Mouse (Mus musculus) hindbrain, embryonic 15.5 days (tissue): ENCODE measurements around the gene March9. TPM values are rescaled to one million over a fixed set of nuclear protein-coding genes. Genes with fewer than 3 reads are reported as not detected.
A peak's percentile ranks its signal among the peaks of the same experiment; 100 is the strongest.

ENCODE experiments used
- ATAC-seq: fragments of 200-750 bp; cut with Nextera tagmentation; 2 replicates; pipeline ENCODE4 v1.8.0; 2017; ENCODE audit warnings: low read depth, moderate number of reproducible peaks, moderate TSS enrichment; ENCODE audit not compliant: low FRiP score
- H3K27ac ChIP-seq: fragments of 300-500 bp; sonication (generic); replicated peaks from 2 replicates; pipeline ENCODE4 v1.5.1; 2015; ENCODE audit warnings: mild to moderate bottlenecking, inconsistent platforms
- H3K27me3 ChIP-seq: fragments of 300-500 bp; sonication (generic); 2 replicates; pipeline ENCODE4 v1.6.1; 2015; ENCODE audit warnings: control low read depth, inconsistent platforms
- H3K36me3 ChIP-seq: fragments of 300-500 bp; sonication (generic); 2 replicates; pipeline ENCODE4 v1.6.1; 2015; ENCODE audit warnings: control low read depth, inconsistent platforms
- H3K4me1 ChIP-seq: fragments of 300-500 bp; sonication (generic); replicated peaks from 2 replicates; pipeline ENCODE4 v1.6.1; 2015; ENCODE audit warnings: control low read depth, inconsistent platforms
- H3K4me2 ChIP-seq: fragments of 300-500 bp; sonication (generic); 2 replicates; pipeline ENCODE4 v1.6.1; 2015; ENCODE audit warnings: moderate library complexity, mild to moderate bottlenecking, inconsistent platforms
- H3K4me3 ChIP-seq: fragments of 300-500 bp; sonication (generic); 2 replicates; pipeline ENCODE4 v1.5.1; 2015; ENCODE audit warnings: mild to moderate bottlenecking, inconsistent platforms
- H3K9ac ChIP-seq: fragments of 300-500 bp; sonication (generic); 2 replicates; pipeline ENCODE4 v1.6.1; 2015; ENCODE audit warnings: inconsistent platforms
- H3K9me3 ChIP-seq: fragments of 300-500 bp; sonication (generic); 2 replicates; pipeline ENCODE4 v1.6.1; 2016; ENCODE audit warnings: control low read depth, inconsistent platforms
- WGBS: fragments of 180-500 bp; shearing (Covaris S2); methylation state at CpG from one replicate; pipeline ENCODE4 v1.1.7; 2015; 5-methylcytosine and 5-hydroxymethylcytosine counted together
- polyA plus RNA-seq: library from polyadenylated mRNA; unstranded; fragments of >200 nt; fragmentation: Nextera tagmentation; extraction: Ambion mirVana; gene quantifications from 2 replicates; pipeline ENCODE4 v1.2.1, GENCODE M21; 2015

March9 gene
- polyA plus RNA-seq, 1 experiment from 2014 or later = 8.4 TPM

DNA sequence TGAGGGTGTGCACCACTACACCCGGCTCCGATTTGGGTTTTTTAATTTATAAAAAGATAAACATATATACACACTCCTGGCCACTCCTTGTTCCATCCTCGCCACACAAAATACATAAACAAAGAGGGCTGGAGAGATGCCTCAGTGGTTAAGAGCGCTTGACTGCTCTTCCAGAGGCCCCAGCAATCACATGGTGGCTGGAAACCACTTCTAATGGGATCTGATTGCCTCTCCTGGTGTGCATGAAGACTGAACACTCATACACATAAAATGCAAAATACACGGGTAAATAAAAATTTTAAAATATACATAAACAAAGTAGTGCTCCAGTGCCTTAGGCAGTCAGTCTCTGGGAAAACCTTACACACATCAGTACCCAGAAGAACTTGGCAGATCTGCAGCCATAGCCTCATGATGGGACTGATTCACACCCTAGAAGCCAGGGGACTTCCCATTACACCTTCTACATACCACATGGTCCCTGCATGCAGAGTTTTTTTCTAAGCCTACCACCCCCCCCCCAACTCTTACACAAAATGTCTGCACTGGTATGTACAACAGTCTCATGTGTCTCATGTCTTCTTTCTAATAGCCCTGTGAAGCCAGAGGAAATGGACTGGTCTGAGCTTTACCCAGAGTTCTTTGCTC is 17.4 kb downstream of the March9 start:
- Histone ChIP-seq H3K4me1 (peaks cover 14% of the 10 kb centered on the region), H3K9me3 (no peaks in the 10 kb centered on the region), H3K9ac (peak overlapping the region; percentile 69; the same call in 1 of the 2 replicates), H3K4me3 (peak overlapping the region; percentile 69), H3K4me2 (peak overlapping the region; percentile 93), H3K27ac (no peak overlapping the region), H3K36me3 (no peaks in the 10 kb centered on the region), H3K27me3 (peaks cover 9% of the 10 kb centered on the region)
- WGBS = 21% methylated on average over 5 of the region's 5 CpGs
- 0 out of 2 replicates have a peak, but pooled peaks have one; percentile 7 for ATAC-seq

DNA sequence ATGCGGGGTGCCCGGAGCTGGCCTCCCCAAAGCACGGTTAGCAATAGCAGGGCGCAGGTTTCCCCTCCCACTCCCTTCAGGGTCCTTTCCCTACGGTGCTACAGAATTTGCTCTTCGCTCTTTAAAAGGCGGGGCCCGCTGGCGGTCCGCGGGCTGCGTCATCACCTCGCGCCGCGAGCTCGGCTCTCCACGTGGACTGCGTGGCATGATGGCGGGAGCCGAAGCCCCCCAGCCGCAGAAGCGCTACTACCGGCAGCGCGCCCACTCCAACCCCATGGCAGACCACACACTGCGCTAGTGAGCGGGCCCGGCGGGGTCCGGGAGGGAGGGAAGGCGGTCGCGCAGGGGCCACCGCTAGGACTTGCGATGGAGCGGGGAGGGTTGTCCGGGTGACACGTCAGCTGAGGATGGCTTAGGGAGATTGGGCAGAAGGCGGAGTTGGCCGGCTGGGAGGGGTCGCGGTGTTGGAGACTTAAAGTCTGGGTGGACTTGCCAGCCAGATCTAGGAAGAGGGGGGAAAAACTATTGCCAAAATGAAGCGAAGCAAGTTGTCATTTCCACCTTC is 18.1 kb downstream of the March9 start:
- peak overlapping the region; percentile 69 for H3K9ac ChIP-seq
- H3K4me1 ChIP-seq = peaks cover 14% of the 10 kb centered on the region
- H3K9me3 ChIP-seq = no peaks in the 10 kb centered on the region
- H3K27ac ChIP-seq = peak overlapping the region; percentile 47
- peak; percentile 87 for ATAC-seq
- peaks cover 4% of the 10 kb centered on the region for H3K27me3 ChIP-seq
- H3K4me3 ChIP-seq = peak overlapping the region; percentile 69
- WGBS = under 1% methylated on average over 44 of the region's 44 CpGs
- peak overlapping the region; percentile 93 for H3K4me2 ChIP-seq
- no peaks in the 10 kb centered on the region for H3K36me3 ChIP-seq

DNA sequence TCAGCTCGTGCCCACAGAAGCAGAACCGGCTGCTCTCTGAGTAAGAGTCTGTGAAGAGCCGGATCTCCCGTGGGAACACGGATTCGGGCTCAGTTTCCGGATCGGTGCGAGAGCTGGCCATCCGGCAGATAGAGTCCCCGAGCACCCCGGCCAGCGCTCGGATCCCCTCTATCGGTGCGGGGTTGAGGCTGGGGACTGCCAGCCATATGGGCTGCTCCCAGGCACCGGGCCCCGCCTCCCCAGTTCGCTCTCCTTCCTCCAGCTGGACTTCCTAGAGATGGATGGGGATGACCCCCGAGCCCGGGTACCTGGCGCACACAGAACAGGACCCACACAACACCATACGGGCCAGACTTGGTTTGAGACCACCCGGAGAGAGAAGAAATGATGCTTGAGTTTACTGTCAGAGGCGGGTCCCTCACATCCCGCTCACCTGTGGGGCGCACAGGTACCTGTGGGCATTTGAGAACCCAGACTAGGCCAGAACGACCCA is 18.7 kb downstream of the March9 start, which contains the start of the genes Mettl1 and Eef1akmt3:
Gene Mettl1, plus strand, starts transcription at position 141 of the 493 bp plus-strand sequence.
Gene Eef1akmt3, minus strand, starts transcription at position 240 of the 493 bp plus-strand sequence.
- no peaks in the 10 kb centered on the region for H3K36me3 ChIP-seq
- ATAC-seq = peak; percentile 73
- peak within 1 kb of the TSS; percentile 47 for H3K27ac ChIP-seq
- peak within 1 kb of the TSS; percentile 69 for H3K9ac ChIP-seq
- peak within 1 kb of the TSS; percentile 93 for H3K4me2 ChIP-seq
- H3K9me3 ChIP-seq = no peaks in the 10 kb centered on the region
- under 1% methylated on average over 28 of the region's 28 CpGs for WGBS
- peaks cover 4% of the 10 kb centered on the region for H3K27me3 ChIP-seq
- H3K4me1 ChIP-seq = peaks cover 14% of the 10 kb centered on the region
- peak within 1 kb of the TSS; percentile 69 for H3K4me3 ChIP-seq

DNA sequence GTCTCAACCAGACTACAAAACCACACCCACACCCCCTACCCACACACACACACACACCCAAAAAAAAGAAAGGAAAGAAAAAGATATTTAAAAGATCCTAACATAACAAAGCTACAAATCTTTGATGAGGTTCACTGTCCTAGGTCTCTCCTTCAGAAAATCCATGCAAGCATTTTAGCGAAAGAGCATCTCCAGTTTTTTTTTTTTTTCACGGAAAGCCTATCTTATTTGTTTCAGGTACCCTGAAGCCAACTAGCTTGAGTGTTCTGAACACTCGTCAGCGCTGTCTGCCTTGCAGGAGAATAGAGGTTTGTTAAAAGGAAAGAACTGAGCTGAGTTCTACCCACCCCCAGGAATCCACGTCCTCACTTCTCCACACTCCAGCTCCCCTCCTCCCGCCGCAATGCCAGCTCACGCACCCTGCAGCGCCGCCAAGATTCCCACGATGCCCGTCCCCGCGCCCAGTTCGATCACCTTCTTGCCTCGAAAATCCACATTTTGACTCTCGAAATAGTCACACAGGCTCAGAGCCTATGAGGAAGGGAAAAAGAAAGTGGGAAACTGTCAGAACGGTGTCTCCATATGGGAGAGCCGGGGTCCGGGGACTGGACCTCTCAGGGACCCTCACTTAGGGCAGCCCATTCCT is 19.3 kb downstream of the March9 start:
- WGBS = 1% methylated on average over 20 of the region's 20 CpGs
- Histone ChIP-seq H3K27ac (peak overlapping the region; percentile 47; the same call in 1 of the 2 replicates), H3K4me2 (peak overlapping the region; percentile 93), H3K9ac (peak overlapping the region; percentile 69), H3K27me3 (peaks cover 4% of the 10 kb centered on the region), H3K4me1 (peaks cover 14% of the 10 kb centered on the region), H3K9me3 (no peaks in the 10 kb centered on the region), H3K4me3 (peak overlapping the region; percentile 69), H3K36me3 (no peaks in the 10 kb centered on the region)
- peak; percentile 3; the same call in 1 of the 2 replicates for ATAC-seq

DNA sequence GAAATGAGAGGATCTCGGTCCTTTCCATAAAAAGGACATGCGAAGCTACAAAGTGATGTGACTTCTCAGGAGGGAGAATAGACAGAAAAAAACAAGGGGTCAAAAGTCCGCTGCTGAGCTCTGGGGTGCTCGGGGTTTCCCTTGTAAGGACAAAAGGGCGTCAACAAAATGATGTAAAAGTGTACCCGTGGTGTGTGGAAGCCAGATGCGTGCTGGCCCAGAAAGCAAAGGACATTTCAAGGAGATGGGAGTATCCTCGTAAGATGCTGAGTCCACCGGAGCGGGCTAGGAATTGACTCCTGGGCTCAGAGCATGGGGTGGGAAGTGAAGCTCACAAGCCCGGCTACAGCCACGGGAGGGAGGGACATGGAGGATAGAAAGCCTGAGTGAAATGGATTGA is 22.3 kb downstream of the March9 start:
- peaks cover 11% of the 10 kb centered on the region for H3K4me1 ChIP-seq
- no peak overlapping the region for H3K4me2 ChIP-seq
- no peak overlapping the region for H3K27ac ChIP-seq
- no peak overlapping the region for H3K4me3 ChIP-seq
- ATAC-seq = no peak
- peaks cover 4% of the 10 kb centered on the region for H3K27me3 ChIP-seq
- no peaks in the 10 kb centered on the region for H3K36me3 ChIP-seq
- 63% methylated on average over 12 of the region's 12 CpGs for WGBS
- H3K9ac ChIP-seq = no peak overlapping the region
- no peaks in the 10 kb centered on the region for H3K9me3 ChIP-seq

DNA sequence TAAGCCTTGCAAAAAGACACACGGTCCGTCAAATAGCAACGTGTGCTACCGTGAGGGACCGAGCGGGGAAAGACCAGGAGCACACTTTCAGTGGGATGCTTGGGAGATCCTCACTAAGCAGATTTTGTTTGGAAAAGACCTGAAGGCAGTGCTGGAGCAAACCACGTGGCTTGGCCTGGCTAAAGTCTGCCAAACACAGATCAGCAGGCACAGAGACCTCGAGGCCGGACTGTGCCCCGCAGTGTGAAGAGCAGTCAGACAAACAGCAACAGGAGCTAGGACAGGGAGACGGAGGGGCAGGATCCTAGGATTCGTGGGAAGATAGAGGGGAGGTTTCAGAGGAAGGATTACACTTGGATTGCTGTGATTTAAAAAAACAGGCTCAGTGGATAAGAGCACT is 23.7 kb downstream of the March9 start:
- Histone ChIP-seq H3K36me3 (no peaks in the 10 kb centered on the region), H3K9ac (no peak overlapping the region), H3K4me3 (no peak overlapping the region), H3K4me2 (no peak overlapping the region), H3K27ac (no peak overlapping the region), H3K9me3 (no peaks in the 10 kb centered on the region), H3K27me3 (peaks cover 4% of the 10 kb centered on the region), H3K4me1 (peaks cover 6% of the 10 kb centered on the region; the same call in 1 of the 2 replicates)
- WGBS = 85% methylated on average over 12 of the region's 12 CpGs
- ATAC-seq = no peak

DNA sequence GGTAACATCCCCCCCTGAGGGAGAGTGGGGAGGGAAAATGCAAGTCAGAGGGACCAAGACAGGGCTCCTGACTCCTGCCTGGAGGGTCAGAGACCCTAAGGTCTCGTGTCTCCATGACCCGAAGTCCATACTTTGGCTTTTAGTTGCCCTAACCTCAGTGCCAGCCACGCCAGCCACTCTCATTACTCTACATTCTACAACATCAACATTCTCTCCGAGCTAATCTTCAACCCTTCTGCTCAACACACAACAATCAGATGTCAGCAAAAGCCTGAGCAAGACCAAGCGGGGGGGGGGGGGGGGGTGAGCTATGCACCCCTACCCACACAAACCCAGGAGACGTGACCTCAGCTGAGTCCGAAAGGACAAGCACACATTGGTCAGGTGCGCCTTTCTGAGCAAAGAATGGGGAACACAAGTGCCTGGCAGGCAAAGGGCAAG is 26.7 kb downstream of the March9 start:
- Histone ChIP-seq H3K27me3 (no peaks in the 10 kb centered on the region), H3K9me3 (no peaks in the 10 kb centered on the region), H3K9ac (no peak overlapping the region), H3K4me2 (no peak overlapping the region), H3K4me1 (peaks cover 10% of the 10 kb centered on the region), H3K36me3 (peaks cover 7% of the 10 kb centered on the region), H3K27ac (no peak overlapping the region), H3K4me3 (no peak overlapping the region)
- ATAC-seq = no peak
- 81% methylated on average over 8 of the region's 8 CpGs for WGBS

DNA sequence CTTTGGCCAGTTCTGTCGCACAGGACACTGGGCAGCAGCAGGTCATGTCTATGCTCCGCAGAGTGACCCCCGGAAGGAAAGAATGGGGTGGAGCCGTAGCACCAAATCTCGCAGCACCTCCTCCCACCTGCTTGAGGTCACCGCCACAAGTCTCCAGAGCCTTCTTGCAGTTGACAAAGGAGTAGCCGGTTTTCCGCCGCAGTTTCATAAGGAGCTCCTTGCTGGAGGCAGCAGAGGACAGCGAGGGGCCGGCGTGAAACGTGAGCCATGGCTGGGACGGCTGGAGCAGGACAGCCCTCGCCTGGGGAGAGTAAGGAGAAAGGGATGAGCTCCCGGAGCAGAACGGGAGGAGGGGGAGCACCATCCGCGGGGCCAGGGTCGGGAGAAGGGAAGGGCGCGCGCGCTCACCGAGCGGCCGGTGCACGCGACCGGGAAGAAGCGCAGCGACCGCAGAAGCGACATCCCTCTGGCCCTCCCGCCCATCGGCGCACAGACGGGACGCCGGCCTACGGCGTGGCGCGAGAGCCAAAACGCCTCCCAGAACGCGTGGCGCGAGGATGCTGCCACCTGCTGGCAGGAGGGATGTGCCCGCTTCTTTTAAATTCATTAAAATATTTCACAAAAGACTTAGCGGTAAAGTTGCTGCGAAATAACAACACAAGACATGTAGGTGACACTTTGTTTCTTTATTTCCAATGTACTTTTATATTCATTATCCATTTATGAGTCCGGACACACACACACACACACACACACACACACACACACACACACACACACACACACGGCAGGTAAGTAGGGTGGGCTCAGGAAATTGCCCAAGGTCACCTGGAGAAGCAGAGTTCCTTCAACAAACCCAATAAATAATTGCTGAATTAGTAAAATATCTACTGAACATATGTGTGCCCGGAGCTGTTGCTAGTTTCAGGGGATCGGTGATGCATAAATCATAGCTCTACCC is 29.4 kb downstream of the March9 start, which contains the start of gene Tsfm:
Gene Tsfm, minus strand, starts transcription at position 505 of the 961 bp plus-strand sequence.
- H3K27me3 ChIP-seq = no peaks in the 10 kb centered on the region
- peak within 1 kb of the TSS; percentile 84 for H3K27ac ChIP-seq
- H3K9me3 ChIP-seq = no peaks in the 10 kb centered on the region
- H3K4me3 ChIP-seq = peak within 1 kb of the TSS; percentile 89
- 6% methylated on average over 56 of the region's 56 CpGs for WGBS
- ATAC-seq = peak; percentile 88
- H3K4me1 ChIP-seq = peaks cover 10% of the 10 kb centered on the region
- H3K4me2 ChIP-seq = peak within 1 kb of the TSS; percentile 74
- peak within 1 kb of the TSS; percentile 91 for H3K9ac ChIP-seq
- peaks cover 31% of the 10 kb centered on the region for H3K36me3 ChIP-seq

DNA sequence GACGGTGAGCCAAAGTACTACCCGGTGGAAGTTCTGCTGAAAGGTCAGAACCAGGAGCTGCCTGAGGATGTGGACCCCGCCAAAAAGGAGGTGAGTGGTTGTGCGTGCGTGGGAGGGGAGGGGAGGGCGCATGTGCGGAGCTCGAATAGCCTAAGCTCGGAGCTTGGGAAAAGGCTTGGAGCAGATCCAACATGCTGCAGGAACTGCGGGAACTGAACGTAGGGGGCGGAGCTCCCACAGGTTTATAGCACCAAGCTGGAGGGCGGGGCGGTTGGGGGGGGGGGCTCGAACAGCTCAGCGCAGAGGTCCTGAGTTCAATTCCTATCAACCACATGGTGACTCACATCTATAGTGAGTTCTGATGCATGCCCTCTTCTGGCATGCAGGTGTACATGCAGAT is 41.6 kb downstream of the March9 start:
- no peak for ATAC-seq
- Histone ChIP-seq H3K36me3 (peaks cover 10% of the 10 kb centered on the region), H3K4me3 (no peak overlapping the region), H3K4me1 (no peaks in the 10 kb centered on the region), H3K9ac (no peak overlapping the region), H3K27ac (no peak overlapping the region), H3K9me3 (no peaks in the 10 kb centered on the region), H3K4me2 (no peak overlapping the region), H3K27me3 (no peaks in the 10 kb centered on the region)
- 82% methylated on average over 16 of the region's 16 CpGs for WGBS

DNA sequence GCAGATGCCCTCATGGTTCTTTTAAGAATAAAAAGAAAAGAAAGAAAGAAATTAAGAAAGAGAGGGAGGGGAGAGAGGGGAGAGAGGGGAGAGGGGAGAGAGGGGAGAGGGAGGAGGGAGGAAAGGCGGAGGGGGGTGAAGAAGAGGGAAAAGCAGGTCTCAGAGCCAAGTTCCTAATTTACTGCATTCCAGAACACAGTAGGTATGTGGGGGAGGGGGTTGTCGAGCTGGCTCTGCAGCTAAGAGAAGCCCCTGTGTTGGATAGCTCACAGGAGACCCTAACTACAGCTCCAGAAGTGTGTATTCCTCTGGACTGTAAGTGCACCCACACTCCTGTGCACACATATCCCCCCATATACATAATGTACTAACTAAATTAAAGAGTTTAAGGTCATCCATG is 42.9 kb downstream of the March9 start:
- WGBS = 41% methylated on average over 2 of the region's 2 CpGs
- Histone ChIP-seq H3K9me3 (no peaks in the 10 kb centered on the region), H3K27me3 (no peaks in the 10 kb centered on the region), H3K36me3 (no peaks in the 10 kb centered on the region), H3K4me1 (no peaks in the 10 kb centered on the region), H3K4me3 (no peak overlapping the region), H3K4me2 (no peak overlapping the region), H3K27ac (no peak overlapping the region), H3K9ac (no peak overlapping the region)
- no peak for ATAC-seq

DNA sequence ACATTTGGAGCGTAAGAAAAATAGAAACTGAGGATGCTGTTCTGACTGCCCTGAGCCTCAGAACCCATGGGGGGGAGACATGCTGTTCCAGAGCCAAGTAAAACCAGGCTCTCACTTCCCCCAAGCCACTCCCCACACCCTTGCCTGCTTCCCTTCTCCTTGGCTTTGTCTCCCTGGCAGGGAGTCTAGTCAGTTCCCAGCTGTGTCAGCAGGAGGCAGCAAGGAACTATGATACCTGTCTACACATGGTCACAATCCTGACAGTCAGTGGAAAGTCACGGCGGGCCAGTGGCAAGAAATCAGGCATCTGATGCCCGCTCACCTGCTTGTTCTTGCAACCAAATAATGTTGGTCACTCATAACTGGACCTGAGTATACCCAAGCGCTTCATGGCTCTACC is 43.5 kb downstream of the March9 start:
- Histone ChIP-seq H3K9me3 (no peaks in the 10 kb centered on the region), H3K4me1 (no peaks in the 10 kb centered on the region), H3K4me3 (no peak overlapping the region), H3K27me3 (no peaks in the 10 kb centered on the region), H3K36me3 (no peaks in the 10 kb centered on the region), H3K9ac (no peak overlapping the region), H3K4me2 (no peak overlapping the region), H3K27ac (no peak overlapping the region)
- WGBS = 70% methylated on average over 5 of the region's 5 CpGs
- no peak for ATAC-seq
